Mouse (Mus musculus) lung, adult 2 months (tissue): Measurements from ENCODE around the gene Srsf10.

ENCODE experiments used
- CTCF ChIP-seq: fragments of 200-500 bp; IDR thresholded peaks from 2 replicates; pipeline ENCODE4 v1.5.1; 2011; ENCODE audit warnings: mild to moderate bottlenecking, low read length, control low read depth; ENCODE audit not compliant: insufficient read depth
- POLR2A ChIP-seq: fragments of 200-500 bp; IDR thresholded peaks from 2 replicates; pipeline ENCODE4 v1.6.1; 2011; ENCODE audit warnings: low read depth, mild to moderate bottlenecking, control low read depth, low read length, borderline replicate concordance; ENCODE audit errors: extremely low read depth

DNA sequence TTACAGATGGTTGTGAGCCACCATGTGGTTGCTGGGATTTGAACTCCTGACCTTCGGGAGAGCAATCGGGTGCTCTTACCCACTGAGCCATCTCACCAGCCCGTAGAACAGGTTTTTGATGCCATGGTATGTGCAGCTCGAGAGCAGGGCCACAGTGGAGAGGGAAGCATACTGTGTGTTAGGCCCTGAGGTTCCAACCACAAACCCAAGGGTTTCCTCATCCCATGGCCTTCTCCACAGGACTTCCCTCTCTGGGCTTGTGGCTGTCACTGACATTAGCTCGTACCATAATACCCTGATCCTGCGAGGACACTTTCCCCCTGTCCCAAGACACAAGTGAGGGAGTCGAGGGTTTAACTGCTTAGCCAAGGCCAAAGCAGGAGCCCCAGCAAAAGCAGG, 43.5 kb downstream of the Srsf10 start:
- TF ChIP-seq POLR2A (no peak), CTCF (no peak)
